Mouse (Mus musculus): Measurements from ENCODE around the gene Arid5a.

The Arid5a gene

DNA sequence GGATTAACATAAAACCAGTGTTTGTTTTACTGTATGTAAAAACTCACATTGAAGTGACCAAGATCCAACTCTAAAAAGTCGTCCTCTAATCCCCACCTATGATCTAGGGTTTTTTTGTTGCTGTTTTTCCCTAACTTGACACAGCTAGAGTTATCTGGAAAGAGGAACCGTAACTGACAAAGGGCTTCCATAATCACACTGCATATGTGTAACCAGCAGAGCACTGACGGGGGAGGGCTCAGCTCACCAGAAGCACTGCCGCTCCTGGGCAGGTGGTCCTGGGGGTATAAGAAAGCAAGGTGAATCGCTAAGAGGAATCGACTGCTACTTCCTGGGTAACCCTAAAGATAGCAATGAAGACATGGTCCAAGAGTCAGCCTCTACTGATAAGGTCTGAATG, 35.0 kb downstream of the Arid5a start:
- ChIA-PET CTCF (interaction anchor here in 1 of 4 experiments (0.6 kb wide), 1 partner anchor 517 kb away, joined by 3 read pairs; no protein-coding TSS in a partner anchor), POLR2A (interaction anchor here in 3 of 4 experiments (0.6 to 1.3 kb wide), 3 partner anchors 11 to 280 kb away, joined by 3 to 4 read pairs (median 4); no protein-coding TSS in a partner anchor)

DNA sequence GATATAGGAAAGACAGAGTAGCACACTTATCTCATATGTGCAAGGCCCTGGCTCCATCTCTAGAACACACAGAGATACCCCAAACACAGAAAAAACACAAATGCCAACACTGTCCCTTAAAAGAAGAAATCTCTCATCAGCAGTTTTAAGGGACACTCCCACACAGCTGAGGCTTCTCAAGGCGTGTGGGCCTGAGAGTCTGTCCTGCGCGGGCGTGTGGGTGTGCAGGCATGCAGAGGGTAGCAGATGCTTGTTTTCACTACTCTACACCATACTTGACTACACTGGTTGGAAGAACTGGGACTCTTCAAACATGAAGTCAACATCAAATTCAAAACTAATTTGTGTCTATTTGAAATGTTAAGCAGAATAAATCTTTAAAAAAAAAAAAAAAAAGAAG, 44.8 kb downstream of the Arid5a start:
- ChIA-PET CTCF (interaction anchor here in 1 of 4 experiments (0.6 kb wide), 1 partner anchor 228 kb away, joined by 3 read pairs; no protein-coding TSS in a partner anchor), POLR2A (interaction anchor here in 1 of 4 experiments (1.0 kb wide), 1 partner anchor 159 kb away, joined by 3 read pairs; no protein-coding TSS in a partner anchor)

DNA sequence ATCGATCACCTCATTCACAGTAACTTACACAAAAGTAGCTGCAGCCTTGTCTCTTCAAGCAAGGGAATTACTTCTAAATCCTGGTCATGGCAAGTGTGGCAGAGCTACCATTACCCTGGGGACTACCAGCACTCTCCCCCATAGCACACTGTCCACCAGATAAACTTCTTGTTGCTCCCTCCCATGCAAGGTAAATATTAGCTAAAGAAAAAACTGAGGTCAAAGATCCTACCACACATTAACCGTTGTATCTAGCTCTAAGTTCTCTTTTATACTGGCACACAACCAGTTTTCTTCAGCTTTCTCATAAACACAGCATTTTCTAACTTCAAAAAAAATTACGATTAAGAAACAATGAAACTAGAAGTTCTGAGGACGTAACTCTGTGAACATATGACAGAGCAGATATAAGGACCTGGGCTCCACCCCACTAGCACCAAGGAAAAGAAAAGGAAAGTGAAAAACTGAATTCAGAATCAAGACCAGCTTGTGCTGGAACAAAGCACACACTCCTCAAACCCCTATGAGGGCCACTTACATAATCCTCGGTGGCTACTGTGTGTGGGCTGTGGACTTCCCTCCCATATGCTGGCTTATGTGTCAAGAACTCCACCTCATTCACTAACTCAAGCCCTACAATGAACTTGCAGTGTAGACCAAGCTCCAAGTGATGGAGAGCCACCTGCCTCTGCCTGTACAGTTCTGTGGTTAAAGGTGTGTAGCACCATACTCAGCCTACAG, 49.6 kb downstream of the Arid5a start:
- POLR2A ChIA-PET, result interaction anchor here in 3 of 4 experiments (1.1 to 2.6 kb wide), 9 partner anchors 8 to 88 kb away, joined by 3 to 16 read pairs (median 4); partner anchors contain the start of genes Kansl3 (in 1 of the 3) and Lman2l (in 1 of the 3)
- CTCF ChIA-PET, result interaction anchor here in 2 of 4 experiments (0.5 to 0.8 kb wide), 2 partner anchors 33 to 128 kb away, joined by 4 to 10 read pairs; no protein-coding TSS in a partner anchor

DNA sequence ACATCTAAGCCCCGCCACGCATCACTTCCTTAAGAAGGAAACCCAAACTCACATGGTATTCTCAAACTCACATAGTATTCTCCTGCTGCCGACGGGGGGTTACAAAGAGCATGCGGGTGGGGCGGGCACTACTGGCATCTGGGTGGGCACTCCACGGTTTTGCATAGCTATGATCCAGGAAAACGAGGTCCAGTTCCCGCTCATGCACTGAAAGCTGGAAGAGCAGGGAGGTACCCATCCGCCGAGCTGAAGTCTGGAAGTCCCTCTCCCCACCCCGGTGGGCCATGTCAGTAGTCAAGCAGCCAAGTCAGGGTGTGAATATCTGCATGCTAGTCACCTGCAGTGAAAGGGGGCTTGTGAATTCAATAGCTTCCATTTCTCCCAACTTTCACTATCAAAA, 60.2 kb downstream of the Arid5a start:
- CTCF ChIA-PET, result interaction anchor here in 1 of 4 experiments (1.2 kb wide), 1 partner anchor 44 kb away, joined by 3 read pairs; no protein-coding TSS in a partner anchor
- POLR2A ChIA-PET, result interaction anchor here in 3 of 4 experiments (0.6 to 3.7 kb wide), 18 partner anchors 9 to 191 kb away, joined by 3 to 12 read pairs (median 4); partner anchors contain the start of genes Arid5a (in 3 of the 3), Lman2l (in 1 of the 3) and Sema4c (in 1 of the 3)

DNA sequence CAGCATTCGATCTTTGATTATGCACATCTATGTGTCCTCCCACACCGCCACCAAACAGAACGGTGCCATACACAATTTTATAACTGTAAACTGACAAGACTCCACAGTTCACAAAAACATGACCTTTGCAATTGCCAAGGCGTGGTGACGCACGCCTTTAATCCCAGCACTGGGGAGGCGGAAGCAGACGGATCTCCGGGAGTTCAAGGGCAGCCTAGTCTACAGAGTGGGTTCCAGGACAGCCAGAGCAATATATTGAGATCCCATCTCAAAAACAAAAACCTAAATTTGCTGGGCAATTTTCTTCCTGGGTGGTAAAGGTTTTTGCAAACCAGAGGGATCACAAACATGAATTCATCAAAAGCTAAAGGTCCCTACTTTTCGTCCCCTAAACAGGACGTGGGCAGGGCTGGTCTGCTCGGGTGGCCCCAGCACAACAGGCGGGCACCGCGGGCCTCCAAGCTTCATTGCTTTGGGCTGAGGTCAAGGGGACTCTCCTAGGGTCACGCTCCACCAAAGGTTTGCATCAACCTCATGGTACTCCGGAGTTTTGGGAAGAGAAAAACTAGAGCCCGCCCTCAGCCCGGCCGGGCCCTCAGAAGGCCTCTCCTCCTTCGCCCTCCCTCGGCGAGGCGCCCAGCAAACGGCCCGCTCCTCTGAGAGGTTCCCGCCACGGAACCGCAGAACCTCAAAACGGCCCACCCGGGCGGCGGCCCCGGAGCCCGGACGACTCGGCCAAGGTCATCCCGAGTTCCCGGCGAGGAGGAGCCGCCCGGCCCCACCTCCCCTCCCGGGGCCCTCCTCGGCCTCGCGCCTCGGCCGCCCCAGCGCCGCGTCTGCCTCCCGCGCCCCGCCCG, 60.8 kb downstream of the Arid5a start:
- ChIA-PET CTCF (interaction anchor here in 1 of 4 experiments (1.2 kb wide), 1 partner anchor 44 kb away, joined by 3 read pairs; no protein-coding TSS in a partner anchor), POLR2A (interaction anchor here in 3 of 4 experiments (0.6 to 3.7 kb wide), 18 partner anchors 10 to 1858 kb away, joined by 3 to 12 read pairs (median 4); partner anchors contain the start of genes Arid5a (in 3 of the 3), Lman2l (in 1 of the 3) and Sema4c (in 1 of the 3))

DNA sequence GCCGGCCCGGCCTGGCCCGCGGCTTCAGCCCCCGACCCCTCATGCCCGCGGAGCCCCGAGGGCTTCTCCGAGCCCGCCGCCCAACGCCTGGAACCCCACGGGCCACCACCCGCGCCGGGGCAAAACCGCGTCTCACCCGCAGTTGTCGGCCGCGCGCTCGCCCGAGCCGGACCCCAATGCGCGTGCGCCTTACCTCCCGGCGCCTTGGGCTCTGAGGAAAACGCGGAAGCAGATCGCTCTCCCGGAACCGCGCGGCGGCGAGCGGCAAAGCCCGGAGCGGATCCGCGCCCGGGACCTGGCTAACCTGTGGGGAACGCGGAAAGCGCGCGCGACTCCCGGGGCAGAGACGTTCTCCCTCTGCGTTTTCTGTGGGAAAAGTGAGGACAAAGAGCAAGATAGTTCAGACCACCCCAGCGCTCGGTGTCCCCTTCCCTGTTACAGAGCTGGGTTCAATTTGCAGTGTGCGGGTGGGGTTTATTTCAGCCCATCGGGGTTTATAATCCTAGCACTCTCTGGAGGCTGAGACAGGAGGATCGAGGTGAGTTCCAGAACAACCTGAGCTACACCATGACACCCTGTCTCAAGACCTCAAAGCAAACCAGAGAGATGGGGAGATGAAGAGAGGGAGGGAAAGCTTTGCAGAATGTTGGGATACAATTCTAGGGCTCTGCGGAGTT, 61.6 kb downstream of the Arid5a start, which contains the start of gene Kansl3:
Kansl3 (minus strand) TSS at position 213 of the 677 bp plus-strand sequence.
- ChIA-PET POLR2A (interaction anchor here in 3 of 4 experiments (0.6 to 3.7 kb wide), 21 partner anchors 10 to 1858 kb away, joined by 3 to 12 read pairs (median 4); partner anchors contain the start of genes Arid5a (in 2 of the 3), Lman2l (in 1 of the 3) and Sema4c (in 1 of the 3)), CTCF (interaction anchor here in 1 of 4 experiments (1.2 kb wide), 1 partner anchor 45 kb away, joined by 3 read pairs; no protein-coding TSS in a partner anchor)

DNA sequence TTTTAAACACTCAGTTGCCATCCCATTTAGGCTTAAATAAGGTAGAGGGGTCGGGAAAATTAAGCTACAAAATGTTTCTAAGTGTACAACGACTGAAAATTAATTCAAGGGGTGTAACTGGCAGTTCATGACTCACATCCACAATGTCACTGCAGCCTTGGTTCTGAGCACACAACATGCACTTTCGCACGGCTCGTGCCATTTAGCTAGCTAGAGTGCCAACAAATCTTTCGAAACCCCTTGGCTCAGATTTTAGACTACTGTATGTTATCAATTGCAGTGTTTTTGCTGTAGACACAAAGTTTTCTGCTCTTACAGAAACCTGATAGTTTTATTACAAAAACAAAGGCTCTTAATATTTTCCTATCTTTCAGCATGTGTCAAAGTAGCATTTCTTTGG, 63.4 kb downstream of the Arid5a start:
- POLR2A ChIA-PET, result interaction anchor here in 3 of 4 experiments (0.7 to 1.7 kb wide), 6 partner anchors 9 to 125 kb away, joined by 3 to 4 read pairs (median 3); no protein-coding TSS in a partner anchor
- CTCF ChIA-PET, result interaction anchor here in 1 of 4 experiments (0.5 to 0.6 kb wide), 2 partner anchors 23 to 97 kb away, joined by 3 to 5 read pairs; no protein-coding TSS in a partner anchor

DNA sequence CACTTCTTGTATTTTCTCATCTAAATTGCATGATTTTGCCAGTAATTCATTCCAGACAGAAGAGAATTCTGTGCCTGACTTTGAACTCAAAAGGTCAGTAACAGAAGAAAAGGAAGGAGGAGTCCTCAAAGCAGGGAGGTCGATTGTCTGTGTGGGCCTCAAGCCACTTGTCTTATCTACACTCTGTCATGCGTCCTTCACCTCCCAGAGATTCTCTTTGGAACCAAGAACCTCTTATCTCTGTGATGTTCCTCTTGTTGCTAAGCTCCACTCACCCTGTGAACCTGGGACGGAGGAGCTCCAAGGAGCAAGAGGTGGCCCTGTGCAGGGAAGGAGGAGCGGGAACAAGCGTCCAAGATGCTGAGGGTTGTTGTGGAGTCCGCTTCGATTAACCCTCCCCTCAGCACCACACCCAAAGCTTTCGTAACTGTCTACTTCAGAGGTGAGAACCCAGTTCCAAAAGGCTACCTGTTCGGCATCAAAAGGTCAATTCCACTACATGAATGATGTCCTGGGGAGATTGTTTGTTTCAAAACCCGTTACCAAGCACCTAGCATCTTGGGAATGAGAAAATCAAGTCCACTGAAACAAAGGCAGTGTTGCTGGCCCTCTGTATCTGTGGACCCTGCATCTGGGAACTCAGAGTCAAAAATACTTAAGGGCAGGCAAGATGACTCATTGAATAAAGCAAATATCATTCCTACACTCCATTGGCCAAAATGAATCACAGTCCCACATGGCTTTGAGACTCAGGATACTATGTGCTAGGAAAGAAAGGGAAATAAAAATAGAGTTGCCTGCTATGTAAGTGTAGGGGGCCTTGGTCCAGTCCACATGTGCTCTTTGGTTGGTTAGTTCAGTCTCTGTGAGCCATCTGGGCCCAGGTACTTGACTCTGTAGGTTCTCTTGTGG, 64.7 kb downstream of the Arid5a start, which contains the start of gene Fer1l5:
Fer1l5 (plus strand) TSS at position 358 of the 912 bp plus-strand sequence.
- POLR2A ChIA-PET, result no interaction called here
- CTCF ChIA-PET, result no interaction called here

Data from embryonic stem cell, embryonic (primary cell).